Mouse (Mus musculus): ENCODE data around the gene Ttc1. TPM values are rescaled to one million over a fixed set of nuclear protein-coding genes. Genes with fewer than 3 reads are reported as not detected.

The Ttc1 gene
- 48.7 and 50.9 TPM in 2 replicates for polyA plus RNA-seq (2011; ENCODE audit: insufficient read depth, insufficient read length, low read depth, missing spikeins)

GRCm38 (mm10) chr11:43747233-43748226 lies at the start of gene Ttc1:
TSS of gene Ttc1 (minus strand) at chr11:43748008.
- Histone ChIP-seq H3K36me3 (ENCODE audit: control insufficient read depth, insufficient read depth, low read length, poor library complexity, severe bottlenecking) (peaks cover 17% of the 10 kb centered on the region), H3K4me1 (ENCODE audit: control insufficient read depth, insufficient read depth, low read length) (no peaks in the 10 kb centered on the region), H3K27ac (ENCODE audit: insufficient read depth, low read length) (no peak within 1 kb of the TSS), H3K9ac (ENCODE audit: low read depth, poor library complexity, severe bottlenecking) (peak within 1 kb of the TSS; percentile 83), H3K27me3 (ENCODE audit: control insufficient read depth, insufficient read depth, low read length, poor library complexity, severe bottlenecking) (no peaks in the 10 kb centered on the region), H3K4me3 (ENCODE audit: low read depth, low read length) (peak within 1 kb of the TSS; percentile 97), H3K9me3 (replicated peaks; ENCODE audit: control insufficient read depth, insufficient read depth, low read length, poor library complexity, severe bottlenecking) (no peaks in the 10 kb centered on the region)
- TF ChIP-seq EP300 (IDR thresholded peaks at IDR 0.05; ENCODE audit: insufficient read depth, low read depth, low read length) (no peak), CTCF (IDR thresholded peaks at IDR 0.05; ENCODE audit: low read depth, low read length) (no peak), POLR2A (IDR thresholded peaks at IDR 0.05; ENCODE audit: insufficient read depth, low read length) (peak; percentile 78)

GRCm38 (mm10) chr11:43795992-43796391 lies 48.2 kb upstream of the Ttc1 start:
- TF ChIP-seq EP300 (IDR thresholded peaks at IDR 0.05; ENCODE audit: insufficient read depth, low read depth, low read length): no peak
- no peak for TF ChIP-seq CTCF (IDR thresholded peaks at IDR 0.05; ENCODE audit: low read depth, low read length)
- no peak for TF ChIP-seq POLR2A (IDR thresholded peaks at IDR 0.05; ENCODE audit: insufficient read depth, low read length)
- Histone ChIP-seq H3K4me3 (ENCODE audit: low read depth, low read length) (no peak overlapping the region), H3K9ac (ENCODE audit: low read depth, poor library complexity, severe bottlenecking) (no peak overlapping the region), H3K4me1 (ENCODE audit: control insufficient read depth, insufficient read depth, low read length) (no peaks in the 10 kb centered on the region), H3K27ac (ENCODE audit: insufficient read depth, low read length) (no peak overlapping the region), H3K36me3 (ENCODE audit: control insufficient read depth, insufficient read depth, low read length, poor library complexity, severe bottlenecking) (no peaks in the 10 kb centered on the region), H3K27me3 (ENCODE audit: control insufficient read depth, insufficient read depth, low read length, poor library complexity, severe bottlenecking) (no peaks in the 10 kb centered on the region; the same call in 1 of the 2 replicates), H3K9me3 (replicated peaks; ENCODE audit: control insufficient read depth, insufficient read depth, low read length, poor library complexity, severe bottlenecking) (no peaks in the 10 kb centered on the region)

- no peaks in the 10 kb centered on the region for H3K27me3 ChIP-seq (ENCODE audit: control insufficient read depth, insufficient read depth, low read length, poor library complexity, severe bottlenecking)
- H3K4me3 ChIP-seq (ENCODE audit: low read depth, low read length): no peak overlapping the region
- no peaks in the 10 kb centered on the region for H3K36me3 ChIP-seq (ENCODE audit: control insufficient read depth, insufficient read depth, low read length, poor library complexity, severe bottlenecking)
- H3K9me3 ChIP-seq (replicated peaks; ENCODE audit: control insufficient read depth, insufficient read depth, low read length, poor library complexity, severe bottlenecking): no peaks in the 10 kb centered on the region
- H3K9ac ChIP-seq (ENCODE audit: low read depth, poor library complexity, severe bottlenecking): no peak overlapping the region
- no peaks in the 10 kb centered on the region for H3K4me1 ChIP-seq (ENCODE audit: control insufficient read depth, insufficient read depth, low read length)
- no peak overlapping the region for H3K27ac ChIP-seq (ENCODE audit: insufficient read depth, low read length)
- TF ChIP-seq EP300 (IDR thresholded peaks at IDR 0.05; ENCODE audit: insufficient read depth, low read depth, low read length) (no peak), CTCF (IDR thresholded peaks at IDR 0.05; ENCODE audit: low read depth, low read length) (no peak), POLR2A (IDR thresholded peaks at IDR 0.05; ENCODE audit: insufficient read depth, low read length) (no peak)
Observed at GRCm38 (mm10) chr11:43790446-43790845, 42.6 kb upstream of the Ttc1 start.

GRCm38 (mm10) chr11:43783772-43784171 lies 36.0 kb upstream of the Ttc1 start:
- H3K36me3 ChIP-seq (ENCODE audit: control insufficient read depth, insufficient read depth, low read length, poor library complexity, severe bottlenecking): no peaks in the 10 kb centered on the region
- no peaks in the 10 kb centered on the region for H3K4me1 ChIP-seq (ENCODE audit: control insufficient read depth, insufficient read depth, low read length)
- no peaks in the 10 kb centered on the region for H3K27me3 ChIP-seq (ENCODE audit: control insufficient read depth, insufficient read depth, low read length, poor library complexity, severe bottlenecking)
- H3K9ac ChIP-seq (ENCODE audit: low read depth, poor library complexity, severe bottlenecking): no peak overlapping the region
- H3K4me3 ChIP-seq (ENCODE audit: low read depth, low read length): no peak overlapping the region
- TF ChIP-seq EP300 (IDR thresholded peaks at IDR 0.05; ENCODE audit: insufficient read depth, low read depth, low read length): no peak
- no peak for TF ChIP-seq POLR2A (IDR thresholded peaks at IDR 0.05; ENCODE audit: insufficient read depth, low read length)
- peak; percentile 85 for TF ChIP-seq CTCF (IDR thresholded peaks at IDR 0.05; ENCODE audit: low read depth, low read length)
- H3K9me3 ChIP-seq (replicated peaks; ENCODE audit: control insufficient read depth, insufficient read depth, low read length, poor library complexity, severe bottlenecking): no peaks in the 10 kb centered on the region
- H3K27ac ChIP-seq (ENCODE audit: insufficient read depth, low read length): no peak overlapping the region

- Histone ChIP-seq H3K9me3 (replicated peaks; ENCODE audit: control insufficient read depth, insufficient read depth, low read length, poor library complexity, severe bottlenecking) (no peaks in the 10 kb centered on the region), H3K27me3 (ENCODE audit: control insufficient read depth, insufficient read depth, low read length, poor library complexity, severe bottlenecking) (no peaks in the 10 kb centered on the region), H3K36me3 (ENCODE audit: control insufficient read depth, insufficient read depth, low read length, poor library complexity, severe bottlenecking) (no peaks in the 10 kb centered on the region), H3K27ac (ENCODE audit: insufficient read depth, low read length) (no peak overlapping the region), H3K4me3 (ENCODE audit: low read depth, low read length) (no peak overlapping the region), H3K9ac (ENCODE audit: low read depth, poor library complexity, severe bottlenecking) (no peak overlapping the region), H3K4me1 (ENCODE audit: control insufficient read depth, insufficient read depth, low read length) (no peaks in the 10 kb centered on the region)
- TF ChIP-seq CTCF (IDR thresholded peaks at IDR 0.05; ENCODE audit: low read depth, low read length) (no peak), POLR2A (IDR thresholded peaks at IDR 0.05; ENCODE audit: insufficient read depth, low read length) (no peak), EP300 (IDR thresholded peaks at IDR 0.05; ENCODE audit: insufficient read depth, low read depth, low read length) (no peak)
Observed at GRCm38 (mm10) chr11:43783106-43783505, 35.3 kb upstream of the Ttc1 start.

GRCm38 (mm10) chr11:43779551-43779950 lies 31.7 kb upstream of the Ttc1 start:
- H3K4me3 ChIP-seq (ENCODE audit: low read depth, low read length): no peak overlapping the region
- no peak overlapping the region for H3K27ac ChIP-seq (ENCODE audit: insufficient read depth, low read length)
- H3K27me3 ChIP-seq (ENCODE audit: control insufficient read depth, insufficient read depth, low read length, poor library complexity, severe bottlenecking): peaks cover 2% of the 10 kb centered on the region; the same call in 1 of the 2 replicates

More at GRCm38 (mm10) chr11:43779551-43779950, 31.7 kb upstream of the Ttc1 start:
- no peaks in the 10 kb centered on the region for H3K36me3 ChIP-seq (ENCODE audit: control insufficient read depth, insufficient read depth, low read length, poor library complexity, severe bottlenecking)
- no peaks in the 10 kb centered on the region for H3K4me1 ChIP-seq (ENCODE audit: control insufficient read depth, insufficient read depth, low read length)
- no peak overlapping the region for H3K9ac ChIP-seq (ENCODE audit: low read depth, poor library complexity, severe bottlenecking)
- H3K9me3 ChIP-seq (replicated peaks; ENCODE audit: control insufficient read depth, insufficient read depth, low read length, poor library complexity, severe bottlenecking): no peaks in the 10 kb centered on the region
- no peak for TF ChIP-seq CTCF (IDR thresholded peaks at IDR 0.05; ENCODE audit: low read depth, low read length)
- no peak for TF ChIP-seq POLR2A (IDR thresholded peaks at IDR 0.05; ENCODE audit: insufficient read depth, low read length)
- TF ChIP-seq EP300 (IDR thresholded peaks at IDR 0.05; ENCODE audit: insufficient read depth, low read depth, low read length): no peak

All from ES-Bruce4 (cell line).